Mouse (Mus musculus) v-Abl transformed pro-B cells (cell line): ENCODE results near the gene Ikzf3.

Experiments used
- in situ Hi-C, 2 experiments: fragments of 400-800 bp; cut with MboI; formaldehyde crosslinking; loops; one replicate each; pipeline ENCODE4 v1.15.1; 2025; ENCODE audit not compliant: unreplicated experiment in 2 of 2

Ikzf3 gene

GRCm38 (mm10) chr11:98580301-98581121 is 34.7 kb upstream of the Ikzf3 start:
- in situ Hi-C loops = loop anchor here in 1 of 2 experiments (25.0 kb wide), 1 partner anchor 793 kb away; the partner anchor contains the start of genes 1700001P01Rik, Lasp1 and Rpl23

GRCm38 (mm10) chr11:98577776-98578175 is 31.9 kb upstream of the Ikzf3 start:
- in situ Hi-C loops = loop anchor here in 1 of 2 experiments (25.0 kb wide), 1 partner anchor 790 kb away; the partner anchor contains the start of genes 1700001P01Rik, Lasp1 and Rpl23

- in situ Hi-C loops = no loop called here
These were observed 23.6 kb upstream of the Ikzf3 start for GRCm38 (mm10) chr11:98569461-98569860.

- in situ Hi-C loops = no loop called here
These were observed 22.5 kb upstream of the Ikzf3 start for GRCm38 (mm10) chr11:98568326-98568725.

- in situ Hi-C loops = no loop called here
These were observed 18.1 kb upstream of the Ikzf3 start for GRCm38 (mm10) chr11:98563921-98564414.

GRCm38 (mm10) chr11:98563025-98563424 is 17.2 kb upstream of the Ikzf3 start:
- in situ Hi-C loops = no loop called here

- in situ Hi-C loops = no loop called here
These were observed 15.1 kb upstream of the Ikzf3 start for GRCm38 (mm10) chr11:98560942-98561341.

GRCm38 (mm10) chr11:98555124-98555700 is 9.4 kb upstream of the Ikzf3 start:
- in situ Hi-C loops = no loop called here

GRCm38 (mm10) chr11:98553966-98554365 is 8.1 kb upstream of the Ikzf3 start:
- in situ Hi-C loops = loop anchor here (5.0 kb wide), 5 partner anchors 38 to 97 kb away; partner anchors contain the start of gene Lrrc3c (in 1 of the 2)

- in situ Hi-C loops = loop anchor here (5.0 kb wide), 5 partner anchors 41 to 94 kb away; partner anchors contain the start of gene Lrrc3c (in 1 of the 2)
These were observed 5.4 kb upstream of the Ikzf3 start, which contains the start of gene Zpbp2 for GRCm38 (mm10) chr11:98550975-98551828. TSS of gene Zpbp2 (plus strand) at chr11:98551097.

- in situ Hi-C loops = loop anchor here (5.0 kb wide), 5 partner anchors 42 to 93 kb away; partner anchors contain the start of gene Lrrc3c (in 1 of the 2)
These were observed 4.6 kb upstream of the Ikzf3 start for GRCm38 (mm10) chr11:98550311-98550974.

GRCm38 (mm10) chr11:98549363-98549762 is 3.5 kb upstream of the Ikzf3 start:
- in situ Hi-C loops = loop anchor here in 1 of 2 experiments (5.0 kb wide), 1 partner anchor 207 kb away; no protein-coding TSS in a partner anchor

GRCm38 (mm10) chr11:98547308-98547693 is 1.5 kb upstream of the Ikzf3 start:
- in situ Hi-C loops = loop anchor here in 1 of 2 experiments (5.0 kb wide), 1 partner anchor 205 kb away; no protein-coding TSS in a partner anchor

- in situ Hi-C loops = loop anchor here in 1 of 2 experiments (5.0 kb wide), 1 partner anchor 204 kb away; no protein-coding TSS in a partner anchor
These were observed 887 bp upstream of the Ikzf3 start for GRCm38 (mm10) chr11:98546529-98547307.

- in situ Hi-C loops = loop anchor here in 1 of 2 experiments (5.0 kb wide), 1 partner anchor 203 kb away; no protein-coding TSS in a partner anchor
These were observed 747 bp downstream of the Ikzf3 start for GRCm38 (mm10) chr11:98544890-98545677.

GRCm38 (mm10) chr11:98543414-98543813 is 2.4 kb downstream of the Ikzf3 start:
- in situ Hi-C loops = no loop called here

GRCm38 (mm10) chr11:98542553-98542952 is 3.3 kb downstream of the Ikzf3 start:
- in situ Hi-C loops = no loop called here

GRCm38 (mm10) chr11:98540319-98540718 is 5.5 kb downstream of the Ikzf3 start:
- in situ Hi-C loops = no loop called here
